Mouse (Mus musculus): Measurements from ENCODE around the gene Capn1. TPM values are rescaled to one million over a fixed set of nuclear protein-coding genes. Genes with fewer than 3 reads are reported as not detected.

Gene Capn1
- total and polyA plus RNA-seq, 3 experiments: 42.5 to 75.2 TPM; not detected in 1

GRCm38 (mm10) chr19:5980477-5980876 is 35.2 kb downstream of the Capn1 start:
- peak; percentile 85 for DNase-seq (ENCODE audit: low read depth, low spot score)
- Histone ChIP-seq H3K36me3 (ENCODE audit: control insufficient read depth in 1 of 2, insufficient read depth in 2 of 2, low read length in 2 of 2) (peaks cover 0 to 3% of the 10 kb centered on the region in 2 experiments; a peak in 1 of 4 replicates), H3K9ac (ENCODE audit: control insufficient read depth, low read depth, low read length, poor library complexity, severe bottlenecking) (peak overlapping the region; percentile 30; the same call in 1 of the 2 replicates), H3K79me2 (ENCODE audit: control insufficient read depth, insufficient read depth, low read length, poor library complexity) (no peaks in the 10 kb centered on the region), H3K4me1 (ENCODE audit: control insufficient read depth in 1 of 2, insufficient read depth in 2 of 2, low read length in 2 of 2) (peaks cover 7 to 13% of the 10 kb centered on the region in 2 experiments), H3K27me3 (ENCODE audit: control insufficient read depth in 1 of 2, insufficient read depth in 2 of 2, low read length in 2 of 2) (no peaks in the 10 kb centered on the region), H3K9me3 (replicated peaks; ENCODE audit: insufficient read depth, low read length) (no peaks in the 10 kb centered on the region), H3K4me3 (ENCODE audit: control insufficient read depth in 1 of 2, insufficient read depth in 1 of 2, low read depth in 2 of 2, low read length in 2 of 2) (peak overlapping the region; percentile 8 to 34; a peak in 3 of 4 replicates), H3K27ac (ENCODE audit: control insufficient read depth, low read depth, low read length) (peak overlapping the region; percentile 26; the same call in 1 of the 2 replicates)
- no peak for TF ChIP-seq E2F4 (IDR thresholded peaks at IDR 0.05; ENCODE audit: borderline replicate concordance, low read depth, low read length)
- TF ChIP-seq CHD1 (IDR thresholded peaks at IDR 0.05; ENCODE audit: low read depth, low read length): no peak
- peak; percentile 53; the same call in 1 of the 2 replicates for TF ChIP-seq MXI1 (IDR thresholded peaks at IDR 0.05; ENCODE audit: low read depth, low read length)
- no peak for TF ChIP-seq USF1 (IDR thresholded peaks at IDR 0.05; ENCODE audit: low read depth, low read length)
- peak; percentile 77 for TF ChIP-seq GATA1 (IDR thresholded peaks at IDR 0.05; ENCODE audit: low read depth, low read length)
- peak; percentile 62 for TF ChIP-seq SIN3A (IDR thresholded peaks at IDR 0.05; ENCODE audit: low read length)
- TF ChIP-seq ELF1 (IDR thresholded peaks at IDR 0.05; ENCODE audit: low read depth, low read length): no peak
- no peak for TF ChIP-seq MAZ (IDR thresholded peaks at IDR 0.05; ENCODE audit: low read depth, low read length)
- TF ChIP-seq TCF12 (IDR thresholded peaks at IDR 0.05; ENCODE audit: low read depth, low read length): 0 out of 2 replicates have a peak, but pooled peaks have one; percentile 22
- TF ChIP-seq EP300 (IDR thresholded peaks at IDR 0.05; ENCODE audit: low read depth in 1 of 2, low read length in 2 of 2): peak; percentile 40 to 47
- peak; percentile 59; the same call in 1 of the 2 replicates for TF ChIP-seq TBP (IDR thresholded peaks at IDR 0.05; ENCODE audit: low read depth, low read length)
- no peak for TF ChIP-seq NRF1 (IDR thresholded peaks at IDR 0.05; ENCODE audit: insufficient read depth, low read depth, low read length, poor library complexity, severe bottlenecking)
- no peak for TF ChIP-seq ZC3H11A (IDR thresholded peaks at IDR 0.05; ENCODE audit: low read depth, low read length)
- TF ChIP-seq MYC (IDR thresholded peaks at IDR 0.05; ENCODE audit: low read depth, low read length): no peak
- no peak for TF ChIP-seq USF2 (IDR thresholded peaks at IDR 0.05; ENCODE audit: borderline replicate concordance in 1 of 2, insufficient read depth in 1 of 2, low read depth in 1 of 2, low read length in 2 of 2)
- no peak for TF ChIP-seq SMC3 (IDR thresholded peaks at IDR 0.05; ENCODE audit: low read depth, low read length)
- 0 out of 2 replicates have a peak, but pooled peaks have one; percentile 19 for TF ChIP-seq HCFC1 (IDR thresholded peaks at IDR 0.05; ENCODE audit: low read depth, low read length)
- peak; percentile 59; the same call in 1 of the 2 replicates for TF ChIP-seq ETS1 (IDR thresholded peaks at IDR 0.05; ENCODE audit: low read depth, low read length)
- no peak for TF ChIP-seq JUND (IDR thresholded peaks at IDR 0.05; ENCODE audit: low read depth, low read length)

DNA sequence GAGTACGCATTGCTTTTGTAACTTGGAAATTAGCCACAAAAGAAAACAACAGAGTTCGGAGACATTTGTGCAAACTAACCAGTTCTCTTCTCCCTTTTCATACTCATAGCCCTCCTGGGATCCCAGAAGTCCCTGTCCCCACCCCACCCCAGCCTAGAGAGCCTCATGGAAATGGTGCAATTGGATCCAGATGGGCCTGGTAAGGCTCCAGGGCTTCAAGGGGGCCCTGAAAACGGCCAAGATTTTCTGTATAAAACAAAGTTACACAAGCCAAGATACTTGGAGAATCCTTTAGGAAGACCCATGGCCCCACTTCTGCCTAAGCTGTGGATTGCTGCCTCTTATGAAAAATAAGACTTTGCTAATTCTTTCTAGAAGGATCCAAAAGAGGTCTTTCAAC is 38.0 kb downstream of the Capn1 start:
- no peak overlapping the region for H3K4me3 ChIP-seq (ENCODE audit: control insufficient read depth in 1 of 2, insufficient read depth in 1 of 2, low read depth in 2 of 2, low read length in 2 of 2)
- TF ChIP-seq POLR2A (IDR thresholded peaks at IDR 0.05; ENCODE audit: control insufficient read depth in 1 of 2, insufficient read depth in 1 of 2, low read depth in 1 of 2, low read length in 2 of 2, poor library complexity in 1 of 2): no peak
- no peak overlapping the region for H3K27ac ChIP-seq (ENCODE audit: control insufficient read depth, low read depth, low read length)
- no peaks in the 10 kb centered on the region for H3K27me3 ChIP-seq (ENCODE audit: control insufficient read depth in 1 of 2, insufficient read depth in 2 of 2, low read length in 2 of 2)
- peaks cover 13 to 14% of the 10 kb centered on the region in 2 experiments for H3K4me1 ChIP-seq (ENCODE audit: control insufficient read depth in 1 of 2, insufficient read depth in 2 of 2, low read length in 2 of 2)
- no peak overlapping the region for H3K9ac ChIP-seq (ENCODE audit: control insufficient read depth, low read depth, low read length, poor library complexity, severe bottlenecking)
- H3K79me2 ChIP-seq (ENCODE audit: control insufficient read depth, insufficient read depth, low read length, poor library complexity): no peaks in the 10 kb centered on the region
- peaks cover 0 to 3% of the 10 kb centered on the region in 2 experiments; a peak in 1 of 4 replicates for H3K36me3 ChIP-seq (ENCODE audit: control insufficient read depth in 1 of 2, insufficient read depth in 2 of 2, low read length in 2 of 2)
- no peaks in the 10 kb centered on the region for H3K9me3 ChIP-seq (replicated peaks; ENCODE audit: insufficient read depth, low read length)
- no peak for DNase-seq (ENCODE audit: low read depth, low spot score)

Measured in MEL (cell line).